In the genomic region with DNA sequence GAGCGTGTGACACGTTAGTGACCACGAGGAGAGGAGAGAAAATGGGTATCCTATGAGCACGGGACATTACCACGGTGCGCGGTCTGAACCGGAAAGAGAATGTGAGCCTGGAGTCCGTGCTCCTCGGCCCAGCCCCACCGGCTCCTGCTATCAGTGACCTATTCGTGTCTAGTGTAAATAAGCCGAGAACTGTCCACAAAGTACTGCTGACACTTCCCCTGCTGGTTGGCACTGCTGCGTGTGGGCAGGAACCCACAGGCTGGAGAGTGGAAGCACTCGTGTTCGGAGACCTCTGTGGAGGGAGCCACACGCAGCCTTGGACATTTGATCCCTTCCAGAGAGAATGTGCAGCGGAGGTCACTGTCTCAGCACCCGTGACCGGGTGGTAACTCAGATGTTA, we compare ENCODE assay signal across 8 mouse cellular contexts. TPM values are rescaled to one million over a fixed set of nuclear protein-coding genes. Genes with fewer than 3 reads are reported as not detected.
DNase-seq lines count a peak whose midpoint lies in the region; ATAC-seq lines count a peak whose summit lies in the region.

A gene (plus strand): TSS at position 390 of the 400 bp plus-strand sequence.

- H3K4me3 ChIP-seq in embryonic facial prominence, embryonic 13.5 days = no peak within 1 kb of the TSS
- H3K4me3 ChIP-seq in limb, embryonic 13.5 days = no peak within 1 kb of the TSS

- DNase-seq in adrenal gland, postnatal 14 days = no peak
- DNase-seq in adrenal gland, postnatal 36 days = no peak
- DNase-seq in heart, postnatal 25 days (ENCODE audit: low spot score) = no peak
- peak; percentile 54 for DNase-seq in yolk sac, embryonic 10.5 days (ENCODE audit: low spot score)
- DNase-seq in retina, embryonic 14.5 days (ENCODE audit: low spot score) = no peak
- DNase-seq in cerebellum, adult 9-10 months = no peak

- H3K9ac ChIP-seq in embryonic facial prominence, embryonic 13.5 days = no peak within 1 kb of the TSS
- H3K9ac ChIP-seq in limb, embryonic 13.5 days = no peak within 1 kb of the TSS

- no peaks in the 10 kb centered on the region for H3K36me3 ChIP-seq in embryonic facial prominence, embryonic 13.5 days
- H3K36me3 ChIP-seq in limb, embryonic 13.5 days = no peaks in the 10 kb centered on the region

- no peak for ATAC-seq in embryonic facial prominence, embryonic 13.5 days (ENCODE audit: insufficient number of reproducible peaks, insufficient read depth, low FRiP score, low TSS enrichment, low read depth)
- ATAC-seq in limb, embryonic 13.5 days (ENCODE audit: low FRiP score, low read depth) = no peak

- 75% methylated on average over 20 of the region's 20 CpGs for WGBS in embryonic facial prominence, embryonic 13.5 days
- 81% methylated on average over 20 of the region's 20 CpGs for WGBS in limb, embryonic 13.5 days

- no peaks in the 10 kb centered on the region for H3K9me3 ChIP-seq in embryonic facial prominence, embryonic 13.5 days
- H3K9me3 ChIP-seq in limb, embryonic 13.5 days = no peaks in the 10 kb centered on the region

- no peaks in the 10 kb centered on the region for H3K4me1 ChIP-seq in embryonic facial prominence, embryonic 13.5 days
- no peaks in the 10 kb centered on the region for H3K4me1 ChIP-seq in limb, embryonic 13.5 days

- H3K4me2 ChIP-seq in embryonic facial prominence, embryonic 13.5 days = no peak within 1 kb of the TSS
- no peak within 1 kb of the TSS for H3K4me2 ChIP-seq in limb, embryonic 13.5 days (replicated peaks)

- no peaks in the 10 kb centered on the region for H3K27me3 ChIP-seq in embryonic facial prominence, embryonic 13.5 days
- H3K27me3 ChIP-seq in limb, embryonic 13.5 days = no peaks in the 10 kb centered on the region

- no peak within 1 kb of the TSS for H3K27ac ChIP-seq in embryonic facial prominence, embryonic 13.5 days
- H3K27ac ChIP-seq in limb, embryonic 13.5 days = no peak within 1 kb of the TSS

- intact Hi-C loops in heart, postnatal 25 days (cut with DNase I) = no loop called here

RNA-seq across cellular contexts. Expression of the gene that starts here (rescaled TPM):
- 15.6 and 15.8 TPM in 2 replicates for total RNA-seq in adrenal gland, postnatal 14 days (2021)
- 10 to 100 TPM in 1 of 2 experiments, 1 to 10 TPM in 1; 7.5 to 11.1 TPM for total RNA-seq in adrenal gland, postnatal 36 days (2021)
- polyA plus RNA-seq in embryonic facial prominence, embryonic 13.5 days (2015; fragmentation: Nextera tagmentation; extraction: Ambion mirVana) = 22.9 and 29.2 TPM in 2 replicates
- 100 to 1,000 TPM; 113 to 183 TPM for total RNA-seq in heart, postnatal 25 days (2021)
- 35.5 and 36.7 TPM in 2 replicates for polyA plus RNA-seq in limb, embryonic 13.5 days (2015; fragmentation: Nextera tagmentation; extraction: Ambion mirVana)
